18 mouse cellular contexts compared by ENCODE assay signal in genomic region chr4:91238739-91239485, GRCm38 (mm10).
DNase-seq lines count a peak whose midpoint lies in the region; ATAC-seq and TF ChIP-seq lines count a peak whose summit lies in the region.
"Had no signal": no experiment of that assay in that cellular context is flagged by ENCODE, and none has a peak within 500 bp of the region (broad histone marks: within the 10 kb centered on the region; RNA-seq: fewer than 3 reads in every experiment).

No protein-coding gene starts in this region.

- TF ChIP-seq POLR2A in brain, embryonic 14.5 days (IDR thresholded peaks at IDR 0.05; ENCODE audit: borderline replicate concordance, extremely low read depth, insufficient read depth, insufficient read length, poor library complexity, severe bottlenecking): no peak

- H3K27ac ChIP-seq in forebrain, embryonic 16.5 days (ENCODE audit: low read length): no peak overlapping the region
- H3K27ac ChIP-seq in forebrain, embryonic 12.5 days: no peak overlapping the region
- H3K27ac ChIP-seq in hindbrain, embryonic 14.5 days: no peak overlapping the region; the same call in 1 of the 2 replicates
- H3K27ac ChIP-seq: macrophage; neural tube, embryonic 13.5 days had no signal

- H3K27me3 ChIP-seq in forebrain, embryonic 16.5 days (replicated peaks; ENCODE audit: control insufficient read depth, insufficient read depth, low read length): no peaks in the 10 kb centered on the region
- H3K27me3 ChIP-seq in forebrain, embryonic 12.5 days: no peaks in the 10 kb centered on the region
- no peaks in the 10 kb centered on the region for H3K27me3 ChIP-seq in hindbrain, embryonic 14.5 days (ENCODE audit: control insufficient read depth, insufficient read depth, low read length)
- H3K27me3 ChIP-seq: neural tube, embryonic 13.5 days had no signal

- peak; percentile 68 for DNase-seq in brain, embryonic 14.5 days (ENCODE audit: low read depth)
- peak; percentile 87 to 92 for DNase-seq in cerebellum, adult 18-20 months
- no peak for DNase-seq in hindbrain, embryonic 14.5 days (ENCODE audit: low spot score)
- DNase-seq in spleen, adult 18-20 months: no peak
- DNase-seq in spleen, postnatal 10 days (ENCODE audit: low spot score in 2 of 2): no peak
- DNase-seq: gastrocnemius, postnatal 14 days; heart, postnatal 36 days; kidney, postnatal 25 days; liver; lung, adult 2 months; right cerebral cortex, postnatal 4 days had no signal

- H3K9ac ChIP-seq in forebrain, embryonic 16.5 days (replicated peaks; ENCODE audit: low read depth, low read length): no peak overlapping the region
- H3K9ac ChIP-seq in forebrain, embryonic 12.5 days: no peak overlapping the region
- no peak overlapping the region for H3K9ac ChIP-seq in hindbrain, embryonic 14.5 days
- H3K9ac ChIP-seq: neural tube, embryonic 13.5 days had no signal

- H3K36me3 ChIP-seq in forebrain, embryonic 16.5 days (ENCODE audit: control insufficient read depth, insufficient read depth): no peaks in the 10 kb centered on the region
- H3K36me3 ChIP-seq in forebrain, embryonic 12.5 days (replicated peaks): peaks cover 4% of the 10 kb centered on the region; the same call in 1 of the 2 replicates
- 0 out of 2 replicates have a peak, but pooled peaks cover 3% of the 10 kb centered on the region for H3K36me3 ChIP-seq in hindbrain, embryonic 14.5 days (replicated peaks; ENCODE audit: control insufficient read depth, insufficient read depth)
- H3K36me3 ChIP-seq: G1E had no signal

- no peak overlapping the region for H3K4me2 ChIP-seq in forebrain, embryonic 16.5 days (ENCODE audit: low read length)
- H3K4me2 ChIP-seq in forebrain, embryonic 12.5 days: no peak overlapping the region
- no peak overlapping the region for H3K4me2 ChIP-seq in hindbrain, embryonic 14.5 days (replicated peaks)
- H3K4me2 ChIP-seq: heart, embryonic 11.5 days; neural tube, embryonic 13.5 days had no signal

- H3K4me1 ChIP-seq in forebrain, embryonic 16.5 days (replicated peaks; ENCODE audit: control insufficient read depth, insufficient read depth, low read length): peaks cover 14% of the 10 kb centered on the region
- peaks cover 14% of the 10 kb centered on the region for H3K4me1 ChIP-seq in forebrain, embryonic 12.5 days
- H3K4me1 ChIP-seq in hindbrain, embryonic 14.5 days (replicated peaks; ENCODE audit: control insufficient read depth, insufficient read depth, low read length): peaks cover 3% of the 10 kb centered on the region; the same call in 1 of the 2 replicates

- TF ChIP-seq CTCF in brain, embryonic 14.5 days (IDR thresholded peaks at IDR 0.05; ENCODE audit: borderline replicate concordance, extremely low read depth, insufficient read depth, insufficient read length): no peak

- 61% methylated on average over 6 of the region's 6 CpGs for WGBS in forebrain, embryonic 16.5 days
- WGBS in forebrain, embryonic 12.5 days: 84% methylated on average over 6 of the region's 6 CpGs
- WGBS in hindbrain, embryonic 14.5 days: 61% methylated on average over 6 of the region's 6 CpGs

- H3K9me3 ChIP-seq in forebrain, embryonic 16.5 days (ENCODE audit: control insufficient read depth, low read length): no peaks in the 10 kb centered on the region
- no peaks in the 10 kb centered on the region for H3K9me3 ChIP-seq in forebrain, embryonic 12.5 days
- H3K9me3 ChIP-seq in hindbrain, embryonic 14.5 days (ENCODE audit: control insufficient read depth, low read length): no peaks in the 10 kb centered on the region
- H3K9me3 ChIP-seq: neural tube, embryonic 13.5 days had no signal

- no peak overlapping the region for H3K4me3 ChIP-seq in forebrain, embryonic 16.5 days (replicated peaks; ENCODE audit: low read length)
- no peak overlapping the region for H3K4me3 ChIP-seq in forebrain, embryonic 12.5 days (replicated peaks)
- no peak overlapping the region for H3K4me3 ChIP-seq in hindbrain, embryonic 14.5 days (replicated peaks; ENCODE audit: low read length)
- H3K4me3 ChIP-seq: neural tube, embryonic 13.5 days had no signal

- ATAC-seq in forebrain, embryonic 16.5 days: peak; percentile 39; the same call in 1 of the 2 replicates
- ATAC-seq in forebrain, embryonic 12.5 days (ENCODE audit: low FRiP score): no peak
- peak; percentile 59; the same call in 1 of the 2 replicates for ATAC-seq in hindbrain, embryonic 14.5 days (ENCODE audit: low FRiP score)
- ATAC-seq: intestine, postnatal 0 days had no signal

Comparison
In these comparisons a context has a peak if more than half of its experiments do, and no peak if none do; other contexts are left out.
1. DNase-seq: peak in brain, embryonic 14.5 days (single experiment) and cerebellum, adult 18-20 months (2 of 2); none in hindbrain, embryonic 14.5 days (single experiment), spleen, adult 18-20 months (0 of 2) and spleen, postnatal 10 days (0 of 2).